Comparison of ENCODE assay signal across 15 mouse cellular contexts in genomic region chr9:65408871-65409295, GRCm38 (mm10). TPM values are rescaled to one million over a fixed set of nuclear protein-coding genes. Genes with fewer than 3 reads are reported as not detected.
DNase-seq lines count a peak whose midpoint lies in the region; ATAC-seq and TF ChIP-seq lines count a peak whose summit lies in the region.
"Had no signal": no experiment of that assay in that cellular context is flagged by ENCODE, and none has a peak within 500 bp of the region (broad histone marks: within the 10 kb centered on the region; RNA-seq: fewer than 3 reads in every experiment).

No protein-coding gene starts in this region.

- ATAC-seq in hindbrain, postnatal 0 days, result no peak
- no peak for ATAC-seq in hindbrain, embryonic 11.5 days (ENCODE audit: low FRiP score)
- ATAC-seq: midbrain, embryonic 13.5 days had no signal

- TF ChIP-seq CTCF in hindbrain, postnatal 0 days (IDR thresholded peaks at IDR 0.05; ENCODE audit: low read depth), result no peak

- H3K9me3 ChIP-seq in hindbrain, postnatal 0 days (ENCODE audit: low read length), result no peaks in the 10 kb centered on the region
- no peaks in the 10 kb centered on the region for H3K9me3 ChIP-seq in hindbrain, embryonic 11.5 days (ENCODE audit: control insufficient read depth, low read length)
- no peaks in the 10 kb centered on the region for H3K9me3 ChIP-seq in limb, embryonic 10.5 days (replicated peaks)
- H3K9me3 ChIP-seq in embryonic facial prominence, embryonic 10.5 days, result no peaks in the 10 kb centered on the region
- H3K9me3 ChIP-seq: limb, embryonic 12.5 days; midbrain, embryonic 13.5 days had no signal

- no peak overlapping the region for H3K9ac ChIP-seq in hindbrain, postnatal 0 days (replicated peaks; ENCODE audit: low read length)
- no peak overlapping the region for H3K9ac ChIP-seq in hindbrain, embryonic 11.5 days (ENCODE audit: low read depth, low read length)
- H3K9ac ChIP-seq: limb, embryonic 12.5 days; midbrain, embryonic 13.5 days had no signal

- H3K4me1 ChIP-seq in hindbrain, postnatal 0 days (ENCODE audit: insufficient read depth, low read length), result no peaks in the 10 kb centered on the region
- H3K4me1 ChIP-seq in hindbrain, embryonic 11.5 days (replicated peaks; ENCODE audit: control insufficient read depth, insufficient read depth, low read length), result no peaks in the 10 kb centered on the region
- H3K4me1 ChIP-seq in brown adipose tissue, adult 24 weeks (ENCODE audit: control insufficient read depth, insufficient read depth, insufficient read length, low read length), result peaks cover 17% of the 10 kb centered on the region; the same call in 1 of the 2 replicates
- H3K4me1 ChIP-seq in limb, embryonic 10.5 days, result no peaks in the 10 kb centered on the region
- H3K4me1 ChIP-seq in embryonic facial prominence, embryonic 10.5 days, result no peaks in the 10 kb centered on the region
- H3K4me1 ChIP-seq: limb, embryonic 12.5 days; midbrain, embryonic 13.5 days had no signal

- no peak overlapping the region for H3ac ChIP-seq in myocyte (ENCODE audit: control insufficient read depth, insufficient read length)

- TF ChIP-seq POLR2A in myocyte (IDR thresholded peaks at IDR 0.05; ENCODE audit: insufficient read length, low read depth), result no peak

- H3K4me2 ChIP-seq in hindbrain, postnatal 0 days (ENCODE audit: low read depth, low read length), result no peak overlapping the region
- no peak overlapping the region for H3K4me2 ChIP-seq in hindbrain, embryonic 11.5 days (replicated peaks; ENCODE audit: low read depth, low read length)
- no peak overlapping the region for H3K4me2 ChIP-seq in myocyte (ENCODE audit: low read depth)
- H3K4me2 ChIP-seq: limb, embryonic 12.5 days; midbrain, embryonic 13.5 days had no signal

- no peaks in the 10 kb centered on the region for H3K36me3 ChIP-seq in hindbrain, postnatal 0 days (ENCODE audit: insufficient read depth, low read length)
- no peaks in the 10 kb centered on the region for H3K36me3 ChIP-seq in hindbrain, embryonic 11.5 days (ENCODE audit: control insufficient read depth, insufficient read depth, low read length)
- no peaks in the 10 kb centered on the region for H3K36me3 ChIP-seq in myocyte (ENCODE audit: control insufficient read depth, insufficient read depth)
- no peaks in the 10 kb centered on the region for H3K36me3 ChIP-seq in limb, embryonic 10.5 days
- H3K36me3 ChIP-seq in embryonic facial prominence, embryonic 10.5 days (replicated peaks), result no peaks in the 10 kb centered on the region; the same call in 1 of the 2 replicates
- H3K36me3 ChIP-seq: limb, embryonic 12.5 days; midbrain, embryonic 13.5 days had no signal

- 58% methylated on average over 5 of the region's 5 CpGs for WGBS in hindbrain, postnatal 0 days
- WGBS in hindbrain, embryonic 11.5 days, result 63% methylated on average over 5 of the region's 5 CpGs
- 74% methylated on average over 5 of the region's 5 CpGs for WGBS in limb, embryonic 10.5 days
- WGBS in embryonic facial prominence, embryonic 10.5 days, result 58% methylated on average over 5 of the region's 5 CpGs

- no peak overlapping the region for H3K27ac ChIP-seq in hindbrain, postnatal 0 days
- no peak overlapping the region for H3K27ac ChIP-seq in hindbrain, embryonic 11.5 days (ENCODE audit: low read depth, low read length)
- H3K27ac ChIP-seq in brown adipose tissue, adult 24 weeks (replicated peaks; ENCODE audit: low read depth, low read length), result peak overlapping the region; percentile 80
- H3K27ac ChIP-seq in limb, embryonic 10.5 days, result no peak overlapping the region
- no peak overlapping the region for H3K27ac ChIP-seq in embryonic facial prominence, embryonic 10.5 days (replicated peaks)
- H3K27ac ChIP-seq: limb, embryonic 12.5 days; midbrain, embryonic 13.5 days had no signal

- no peak overlapping the region for H3K4me3 ChIP-seq in hindbrain, postnatal 0 days (ENCODE audit: low read length)
- no peak overlapping the region for H3K4me3 ChIP-seq in hindbrain, embryonic 11.5 days (ENCODE audit: low read depth, low read length)
- H3K4me3 ChIP-seq in brown adipose tissue, adult 24 weeks (ENCODE audit: insufficient read depth, low read depth, low read length), result no peak overlapping the region
- no peak overlapping the region for H3K4me3 ChIP-seq in myocyte
- H3K4me3 ChIP-seq in limb, embryonic 10.5 days, result no peak overlapping the region
- no peak overlapping the region for H3K4me3 ChIP-seq in embryonic facial prominence, embryonic 10.5 days
- H3K4me3 ChIP-seq: limb, embryonic 12.5 days; midbrain, embryonic 13.5 days had no signal

- no peaks in the 10 kb centered on the region for H3K27me3 ChIP-seq in hindbrain, postnatal 0 days (ENCODE audit: insufficient read depth, low read length)
- no peaks in the 10 kb centered on the region for H3K27me3 ChIP-seq in hindbrain, embryonic 11.5 days (ENCODE audit: control insufficient read depth, insufficient read depth, low read length)
- H3K27me3 ChIP-seq in myocyte (ENCODE audit: control insufficient read depth, insufficient read depth, insufficient read length), result peaks cover 9% of the 10 kb centered on the region
- no peaks in the 10 kb centered on the region for H3K27me3 ChIP-seq in limb, embryonic 10.5 days (ENCODE audit: low read depth, poor library complexity, severe bottlenecking)
- H3K27me3 ChIP-seq in embryonic facial prominence, embryonic 10.5 days (replicated peaks; ENCODE audit: low read depth, poor library complexity, severe bottlenecking), result no peaks in the 10 kb centered on the region
- H3K27me3 ChIP-seq: limb, embryonic 12.5 days; midbrain, embryonic 13.5 days had no signal

- peak; percentile 12 for DNase-seq in hindbrain, postnatal 0 days (ENCODE audit: low spot score)
- DNase-seq in hindbrain, embryonic 11.5 days (ENCODE audit: low spot score), result no peak
- DNase-seq in kidney, postnatal 14 days, result peak; percentile 86
- DNase-seq in limb, embryonic 10.5 days (ENCODE audit: low spot score), result no peak
- no peak for DNase-seq in embryonic facial prominence, embryonic 10.5 days (ENCODE audit: low spot score)
- no peak for DNase-seq in cerebellum, adult 9-10 months
- DNase-seq: gastrocnemius, postnatal 10 days; spleen, adult 18-20 months; thymus, postnatal 36 days had no signal

- no peaks in the 10 kb centered on the region for H3K79me2 ChIP-seq in myocyte (ENCODE audit: control insufficient read depth, insufficient read depth)

RNA-seq across cellular contexts. Expression of gene Rasl12, which starts 10.6 kb away (rescaled TPM):
- total RNA-seq in hindbrain, postnatal 0 days (2014; rRNA removed), result 6.2 and 7.0 TPM in 2 replicates
- polyA plus RNA-seq in hindbrain, postnatal 0 days (2015; fragmentation: Nextera tagmentation; extraction: Ambion mirVana), result 4.0 and 4.7 TPM in 2 replicates
- polyA plus RNA-seq in hindbrain, embryonic 11.5 days (2014; fragmentation: Nextera tagmentation; extraction: Ambion mirVana), result 6.0 and 6.9 TPM in 2 replicates
- polyA plus RNA-seq in brown adipose tissue, adult 24 weeks (2012; ENCODE audit: insufficient read depth, insufficient read length, missing spikeins), result 138 and 139 TPM in 2 replicates
- 0.11 TPM for polyA plus RNA-seq in myocyte (2012; fragmentation: generic; extraction: Trizol)
- 5.8 and 8.2 TPM in 2 replicates for polyA plus RNA-seq in limb, embryonic 10.5 days (2016; fragmentation: Nextera tagmentation; extraction: Ambion mirVana)
- polyA plus RNA-seq in embryonic facial prominence, embryonic 10.5 days (2016; fragmentation: Nextera tagmentation; extraction: Ambion mirVana), result 7.6 and 8.3 TPM in 2 replicates
- total RNA-seq: neutrophil, adult 5-6 weeks had no signal

RNA-seq across cellular contexts. Expression of gene Slc51b, which starts 13.9 kb away (rescaled TPM):
- not detected in 2 replicates for total RNA-seq in hindbrain, postnatal 0 days (2014; rRNA removed)
- polyA plus RNA-seq in hindbrain, postnatal 0 days (2015; fragmentation: Nextera tagmentation; extraction: Ambion mirVana), result not detected in 2 replicates
- polyA plus RNA-seq in hindbrain, embryonic 11.5 days (2014; fragmentation: Nextera tagmentation; extraction: Ambion mirVana), result not detected in 2 replicates
- polyA plus RNA-seq in brown adipose tissue, adult 24 weeks (2012; ENCODE audit: insufficient read depth, insufficient read length, missing spikeins), result not detected in 2 replicates
- not detected for polyA plus RNA-seq in myocyte (2012; fragmentation: generic; extraction: Trizol)
- not detected in 2 replicates for polyA plus RNA-seq in limb, embryonic 10.5 days (2016; fragmentation: Nextera tagmentation; extraction: Ambion mirVana)
- not detected in 2 replicates for polyA plus RNA-seq in embryonic facial prominence, embryonic 10.5 days (2016; fragmentation: Nextera tagmentation; extraction: Ambion mirVana)
- total RNA-seq: ES-E14; gastrocnemius, postnatal 10 days; neutrophil, adult 5-6 weeks had no signal
- polyA plus RNA-seq: limb, embryonic 12.5 days; midbrain, embryonic 13.5 days had no signal

RNA-seq across cellular contexts. Expression of gene Kbtbd13, which starts 17.4 kb away (rescaled TPM):
- 1.0 and 1.3 TPM in 2 replicates for total RNA-seq in hindbrain, postnatal 0 days (2014; rRNA removed)
- polyA plus RNA-seq in hindbrain, postnatal 0 days (2015; fragmentation: Nextera tagmentation; extraction: Ambion mirVana), result 0.46 and 0.50 TPM in 2 replicates
- 0.54 TPM in 1 of 2 replicates, not detected in the other for polyA plus RNA-seq in hindbrain, embryonic 11.5 days (2014; fragmentation: Nextera tagmentation; extraction: Ambion mirVana)
- polyA plus RNA-seq in brown adipose tissue, adult 24 weeks (2012; ENCODE audit: insufficient read depth, insufficient read length, missing spikeins), result 1.0 and 2.7 TPM in 2 replicates
- 0.31 TPM for polyA plus RNA-seq in myocyte (2012; fragmentation: generic; extraction: Trizol)
- polyA plus RNA-seq in limb, embryonic 10.5 days (2016; fragmentation: Nextera tagmentation; extraction: Ambion mirVana), result 0.83 and 1.0 TPM in 2 replicates
- 1.0 and 1.2 TPM in 2 replicates for polyA plus RNA-seq in embryonic facial prominence, embryonic 10.5 days (2016; fragmentation: Nextera tagmentation; extraction: Ambion mirVana)
- total RNA-seq: neutrophil, adult 5-6 weeks had no signal

RNA-seq across cellular contexts. Expression of gene Mtfmt, which starts 26.7 kb away (rescaled TPM):
- 11.8 and 19.0 TPM in 2 replicates for total RNA-seq in hindbrain, postnatal 0 days (2014; rRNA removed)
- 16.4 and 18.9 TPM in 2 replicates for polyA plus RNA-seq in hindbrain, postnatal 0 days (2015; fragmentation: Nextera tagmentation; extraction: Ambion mirVana)
- polyA plus RNA-seq in hindbrain, embryonic 11.5 days (2014; fragmentation: Nextera tagmentation; extraction: Ambion mirVana), result 19.7 and 20.8 TPM in 2 replicates
- polyA plus RNA-seq in brown adipose tissue, adult 24 weeks (2012; ENCODE audit: insufficient read depth, insufficient read length, missing spikeins), result 10.1 and 15.0 TPM in 2 replicates
- polyA plus RNA-seq in myocyte (2012; fragmentation: generic; extraction: Trizol), result 6.3 TPM
- polyA plus RNA-seq in limb, embryonic 10.5 days (2016; fragmentation: Nextera tagmentation; extraction: Ambion mirVana), result 21.4 and 22.9 TPM in 2 replicates
- polyA plus RNA-seq in embryonic facial prominence, embryonic 10.5 days (2016; fragmentation: Nextera tagmentation; extraction: Ambion mirVana), result 20.1 and 22.7 TPM in 2 replicates

RNA-seq across cellular contexts. Expression of gene Ubap1l, which starts 48.0 kb away (rescaled TPM):
- total RNA-seq in hindbrain, postnatal 0 days (2014; rRNA removed), result 8.6 and 10.2 TPM in 2 replicates
- 2.4 and 2.6 TPM in 2 replicates for polyA plus RNA-seq in hindbrain, postnatal 0 days (2015; fragmentation: Nextera tagmentation; extraction: Ambion mirVana)
- polyA plus RNA-seq in hindbrain, embryonic 11.5 days (2014; fragmentation: Nextera tagmentation; extraction: Ambion mirVana), result 0.17 and 1.6 TPM in 2 replicates
- polyA plus RNA-seq in brown adipose tissue, adult 24 weeks (2012; ENCODE audit: insufficient read depth, insufficient read length, missing spikeins), result 0.75 TPM in 1 of 2 replicates, not detected in the other
- 0.16 TPM for polyA plus RNA-seq in myocyte (2012; fragmentation: generic; extraction: Trizol)
- polyA plus RNA-seq in limb, embryonic 10.5 days (2016; fragmentation: Nextera tagmentation; extraction: Ambion mirVana), result 0.30 and 0.38 TPM in 2 replicates
- polyA plus RNA-seq in embryonic facial prominence, embryonic 10.5 days (2016; fragmentation: Nextera tagmentation; extraction: Ambion mirVana), result 0.38 and 0.66 TPM in 2 replicates

Comparison
In these comparisons a context has a peak if more than half of its experiments do, and no peak if none do; other contexts are left out.
1. DNase-seq: peak in hindbrain, postnatal 0 days (single experiment) and kidney, postnatal 14 days (single experiment); none in hindbrain, embryonic 11.5 days (single experiment), limb, embryonic 10.5 days (single experiment), embryonic facial prominence, embryonic 10.5 days (single experiment) and cerebellum, adult 9-10 months (single experiment).
2. RNA of gene Rasl12, which starts 10.6 kb away (polyA plus RNA-seq): 138 to 139 TPM in brown adipose tissue, adult 24 weeks; 7.6 to 8.3 TPM in embryonic facial prominence, embryonic 10.5 days, 5.8 to 8.2 TPM in limb, embryonic 10.5 days, 6.0 to 6.9 TPM in hindbrain, embryonic 11.5 days, 4.0 to 4.7 TPM in hindbrain, postnatal 0 days and 0.11 TPM in myocyte (single experiment); every median in the first group is over 10 times any median in the second.